Mouse (Mus musculus) CD4-positive, CD25-positive, alpha-beta regulatory T cell, adult 4 months (primary cell): ENCODE measurements around the gene Cep41. TPM values are rescaled to one million over a fixed set of nuclear protein-coding genes. Genes with fewer than 3 reads are reported as not detected.

ENCODE experiments used
- ATAC-seq: one replicate; pipeline ENCODE4 v1.8.0; 2017
- polyA plus RNA-seq, 2 experiments: library from polyadenylated mRNA; unstranded; fragments of 100-300 nt; shearing (Covaris generic); gene quantifications; one replicate each; pipeline ENCODE4 v1.2.1; 2017

Cep41 gene
- polyA plus RNA-seq, 2 experiments from 2014 or later: 11.3 to 12.6 TPM

GRCm38 (mm10) chr6:30671696-30672095, 21.9 kb downstream of the Cep41 start:
- peak; percentile 43 for ATAC-seq

DNA sequence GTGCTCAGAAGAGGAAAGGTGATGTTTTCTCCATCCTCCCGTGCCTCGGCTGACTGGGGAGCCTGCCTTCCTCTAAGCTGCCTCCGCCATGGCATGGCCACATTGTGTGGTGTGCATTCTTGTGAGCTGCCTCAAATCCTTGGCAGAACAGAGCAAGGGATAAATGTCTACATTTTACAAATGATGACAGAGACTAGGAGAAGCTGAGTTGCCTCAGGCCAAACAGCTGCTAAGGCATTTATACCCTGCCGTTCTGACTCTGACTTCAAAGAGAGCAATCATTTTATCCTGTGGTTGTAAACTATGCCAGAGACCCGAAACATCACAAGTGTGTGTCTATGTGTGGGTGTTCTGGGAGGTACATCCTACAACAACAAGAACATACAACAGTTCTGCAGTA, 26.0 kb downstream of the Cep41 start:
- ATAC-seq: no peak

DNA sequence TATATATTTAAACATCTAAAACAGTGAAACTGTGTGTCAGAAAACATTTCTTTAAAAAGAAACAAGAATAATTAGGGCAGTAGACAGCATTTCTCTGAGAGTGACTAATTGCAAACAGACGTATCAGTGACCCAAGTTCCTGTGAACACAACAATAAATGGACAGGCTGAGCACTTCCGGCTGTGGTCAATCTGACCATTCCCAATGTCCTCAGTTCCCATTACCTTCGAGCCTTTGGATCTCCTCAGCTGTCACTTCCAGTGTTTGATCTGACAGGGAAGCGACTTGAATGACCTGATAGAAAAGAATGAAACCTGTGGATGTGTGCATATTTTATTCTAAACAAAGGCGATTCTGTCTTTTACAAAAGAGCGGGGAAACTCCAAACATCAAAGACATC, 27.5 kb downstream of the Cep41 start:
- no peak for ATAC-seq

DNA sequence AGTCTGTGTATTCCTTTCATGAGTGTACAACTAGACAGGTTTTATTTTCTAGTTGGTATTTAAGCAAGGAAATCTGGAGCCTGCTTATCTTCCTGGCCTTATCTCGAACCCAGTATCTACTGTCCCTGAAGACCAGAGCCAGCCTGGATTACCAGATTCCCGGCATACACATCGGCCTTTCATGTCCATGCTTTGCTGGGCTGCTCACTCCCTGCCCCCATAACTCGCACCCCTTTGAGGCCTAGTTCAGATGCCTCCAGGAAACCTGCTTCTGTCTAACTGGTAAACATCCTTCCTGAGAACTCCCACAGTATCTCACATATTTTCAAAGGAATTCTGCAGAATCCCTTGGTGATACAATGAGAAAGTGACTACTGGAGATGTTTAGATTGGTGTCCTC, 28.3 kb downstream of the Cep41 start:
- ATAC-seq: no peak

- no peak for ATAC-seq
These were observed 28.8 kb downstream of the Cep41 start for GRCm38 (mm10) chr6:30664776-30665175.

DNA sequence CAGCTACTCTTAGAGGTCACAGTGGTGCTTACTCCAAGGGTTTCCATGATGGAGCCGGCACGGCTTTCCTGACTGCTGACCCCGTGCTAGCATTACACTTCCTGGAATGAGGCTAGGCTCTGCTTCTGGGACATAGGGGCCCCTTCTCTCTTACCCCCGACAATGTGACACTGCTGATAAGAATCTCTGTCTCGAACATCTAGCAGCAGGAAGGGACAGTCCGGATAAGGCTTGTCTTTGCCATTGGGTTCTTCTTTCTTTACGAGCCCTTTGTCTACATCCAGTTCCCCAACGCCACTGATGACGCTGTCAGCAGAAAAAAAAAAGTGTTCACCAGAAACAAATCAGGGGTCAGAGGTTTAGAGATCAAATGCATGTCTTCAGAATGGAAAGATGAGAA, 34.9 kb downstream of the Cep41 start:
- ATAC-seq: no peak

DNA sequence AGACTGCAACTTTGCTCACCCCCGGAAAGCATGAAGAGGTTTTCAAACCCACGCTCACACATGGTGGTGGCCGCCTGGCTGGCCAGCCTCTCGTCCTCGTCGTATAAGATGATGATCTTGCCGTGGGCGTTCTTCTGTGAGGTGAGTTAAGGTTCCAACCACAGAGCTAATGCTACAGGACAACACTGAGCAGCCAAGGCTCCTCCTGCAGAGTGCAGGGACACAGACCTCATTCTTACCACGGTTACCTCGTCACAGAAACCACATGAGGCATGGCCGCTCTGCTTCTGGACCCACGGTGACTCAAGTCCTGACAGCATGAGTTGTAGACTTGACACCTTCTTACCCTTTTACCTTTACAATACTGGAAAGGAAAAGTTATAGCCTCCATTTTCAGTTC, 36.3 kb downstream of the Cep41 start:
- peak; percentile 70 for ATAC-seq

DNA sequence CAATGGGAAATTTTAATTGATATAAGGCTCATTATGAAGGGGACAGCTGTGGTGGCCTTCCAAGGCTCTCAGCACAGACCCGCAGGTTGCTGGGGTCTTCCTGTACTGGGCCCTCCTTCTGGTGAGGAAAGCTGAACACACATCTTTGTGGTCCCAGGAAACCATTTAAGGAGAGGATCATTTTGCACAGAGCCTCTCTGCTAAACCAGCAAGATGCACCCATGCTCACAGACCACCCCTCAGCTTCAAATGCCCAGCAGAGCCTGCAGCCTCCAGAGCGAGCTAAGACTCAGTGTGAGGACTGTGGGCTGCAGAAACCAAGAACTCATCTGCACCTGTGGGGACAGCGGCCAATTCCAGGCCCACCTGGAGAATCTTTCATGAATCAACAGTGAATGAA, 38.6 kb downstream of the Cep41 start:
- no peak for ATAC-seq

- no peak for ATAC-seq
These were observed 39.1 kb downstream of the Cep41 start for GRCm38 (mm10) chr6:30654402-30654859.

DNA sequence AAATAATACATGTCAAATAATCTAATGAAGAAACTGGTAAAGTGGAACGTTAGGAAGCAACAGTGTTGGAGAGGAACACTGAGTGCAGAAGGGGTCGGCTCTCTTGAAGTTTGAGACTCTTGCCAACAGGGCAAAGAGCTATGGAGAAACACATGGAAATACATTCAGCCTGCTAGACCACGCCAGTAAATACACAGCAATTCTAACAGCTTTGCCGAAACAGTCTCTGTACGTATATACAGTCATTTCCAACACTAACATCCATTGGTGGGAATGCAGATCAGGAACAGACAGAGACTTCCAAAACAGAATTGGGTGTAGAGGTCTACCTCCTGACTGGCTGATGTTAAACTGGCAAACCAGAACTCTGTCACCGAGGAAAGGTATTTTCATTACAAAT, 40.0 kb downstream of the Cep41 start:
- no peak for ATAC-seq

- no peak for ATAC-seq
These were observed 40.9 kb downstream of the Cep41 start for GRCm38 (mm10) chr6:30652425-30653188.

DNA sequence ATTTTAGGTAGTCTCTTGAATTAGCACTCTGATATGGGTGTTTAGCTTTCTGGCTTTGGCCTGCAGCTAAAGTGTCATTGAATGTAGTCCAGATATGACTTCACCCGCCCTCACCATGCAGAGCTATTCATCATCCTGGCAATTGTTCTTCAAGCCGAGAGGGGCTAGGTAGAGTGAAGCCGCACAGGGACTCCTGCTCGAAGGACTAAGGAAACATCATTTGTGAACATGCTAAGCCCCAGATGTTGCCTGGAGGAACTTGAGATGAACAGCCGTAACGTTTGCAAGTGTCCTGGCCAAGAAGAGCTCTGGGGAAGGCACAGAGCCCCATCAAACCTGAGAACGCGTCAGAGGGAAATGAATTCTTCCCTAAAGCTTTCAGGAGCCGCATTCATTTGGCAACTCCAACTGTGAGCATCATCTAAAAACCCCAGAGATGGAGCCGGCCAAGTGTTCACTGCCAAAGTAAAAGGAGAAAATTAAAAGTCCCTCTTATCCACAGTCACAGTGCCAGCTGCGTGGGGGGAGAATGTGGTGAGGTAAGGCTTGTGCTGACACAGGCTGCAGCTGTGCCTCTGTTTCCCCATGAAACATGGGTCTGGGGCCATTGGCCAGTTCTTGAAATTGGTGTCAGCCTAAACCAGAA, 43.8 kb downstream of the Cep41 start:
- no peak for ATAC-seq

DNA sequence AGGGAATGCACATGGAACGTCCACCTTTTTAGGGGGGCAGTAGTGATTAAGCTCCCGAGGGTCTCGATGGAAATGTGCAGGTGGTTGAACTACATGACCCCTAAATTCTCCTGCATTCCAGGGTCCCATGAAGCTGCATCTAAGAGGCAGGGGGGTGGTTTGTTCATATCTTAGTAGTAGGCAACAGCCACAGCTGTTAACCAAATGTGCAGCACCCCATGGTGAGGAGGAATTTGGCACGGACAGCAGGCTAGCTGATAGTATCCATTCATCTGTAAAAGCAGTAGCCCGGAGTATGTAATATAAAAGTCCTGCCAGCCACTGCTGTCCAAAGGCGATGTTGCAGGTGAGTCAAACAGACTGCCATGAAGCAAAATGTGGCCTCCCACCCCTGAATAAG, 48.2 kb downstream of the Cep41 start:
- ATAC-seq: no peak

GRCm38 (mm10) chr6:30644462-30644861, 49.1 kb downstream of the Cep41 start:
- ATAC-seq: no peak

DNA sequence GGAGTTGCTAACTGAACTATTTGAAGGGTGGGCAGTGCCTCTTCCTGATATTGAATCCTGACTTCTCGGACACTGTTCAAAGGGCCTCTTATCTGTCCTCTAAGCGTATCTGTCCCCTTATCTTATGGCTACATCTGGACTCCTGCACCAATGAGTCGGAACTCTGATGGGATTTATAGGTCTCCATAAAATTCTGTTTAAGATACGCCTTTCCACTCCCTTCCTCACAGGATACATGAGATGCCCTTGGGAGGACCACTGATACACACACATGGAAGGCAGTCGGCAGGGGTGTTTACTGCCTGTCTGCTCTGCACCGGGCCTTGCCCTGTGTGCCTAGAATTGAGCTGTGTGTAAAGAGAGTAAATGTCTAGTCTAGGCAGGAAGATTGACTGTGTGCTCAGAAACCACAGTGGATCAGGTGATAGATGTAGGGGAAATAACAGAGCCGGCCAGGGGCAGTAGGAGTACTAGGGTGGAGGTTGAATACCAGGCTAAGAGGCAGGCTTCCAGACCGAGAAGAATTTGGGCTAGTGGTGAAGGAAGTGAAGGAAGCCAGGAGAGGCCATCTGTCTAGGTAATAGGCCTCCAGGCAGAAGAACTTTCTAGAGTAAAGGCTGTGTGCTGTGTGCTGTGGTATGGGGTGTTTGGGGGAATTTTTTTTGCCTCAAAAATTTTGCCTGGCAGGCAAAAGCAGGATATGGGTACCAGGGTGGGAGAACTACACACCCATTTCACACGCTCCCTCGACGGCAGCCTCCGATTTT, 49.7 kb downstream of the Cep41 start:
- ATAC-seq: no peak

GRCm38 (mm10) chr6:30638674-30639268, 54.8 kb downstream of the Cep41 start, which contains the start of gene Cpa1:
Gene Cpa1, plus strand, starts transcription at chr6:30639218.
- no peak for ATAC-seq

DNA sequence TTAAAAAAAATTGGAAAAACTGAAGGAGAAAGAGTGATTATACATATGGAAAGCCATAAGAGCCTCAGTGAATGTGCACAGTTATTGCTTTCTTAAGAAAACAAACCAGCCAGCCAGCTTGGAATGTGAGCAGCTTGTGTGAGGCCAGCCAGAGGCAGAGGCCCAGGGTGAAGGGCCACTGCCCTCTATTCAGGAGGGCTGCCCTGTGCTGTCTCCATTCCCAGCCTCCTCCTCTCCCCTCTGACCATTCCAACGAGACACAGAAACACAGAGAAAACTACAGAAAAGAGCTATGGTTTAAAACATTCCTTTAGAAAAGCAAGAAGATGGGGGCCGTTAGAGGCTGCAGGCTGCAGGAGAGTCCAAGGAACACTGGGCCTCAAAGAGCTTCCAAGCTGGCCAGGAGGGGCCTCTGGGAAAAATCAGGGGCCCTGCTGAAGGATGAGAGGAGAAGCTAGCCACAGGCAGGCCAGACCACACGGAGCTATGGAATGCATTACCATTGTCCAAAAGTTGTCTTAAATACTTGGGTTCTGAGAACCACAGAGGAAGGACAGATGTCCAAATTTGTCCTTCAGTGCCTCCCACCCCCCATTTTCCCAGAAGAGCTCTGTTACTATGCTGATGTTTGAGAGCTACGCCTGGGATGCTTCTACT, 57.2 kb downstream of the Cep41 start:
- ATAC-seq: no peak

GRCm38 (mm10) chr6:30635361-30635862, 58.1 kb downstream of the Cep41 start:
- no peak for ATAC-seq

DNA sequence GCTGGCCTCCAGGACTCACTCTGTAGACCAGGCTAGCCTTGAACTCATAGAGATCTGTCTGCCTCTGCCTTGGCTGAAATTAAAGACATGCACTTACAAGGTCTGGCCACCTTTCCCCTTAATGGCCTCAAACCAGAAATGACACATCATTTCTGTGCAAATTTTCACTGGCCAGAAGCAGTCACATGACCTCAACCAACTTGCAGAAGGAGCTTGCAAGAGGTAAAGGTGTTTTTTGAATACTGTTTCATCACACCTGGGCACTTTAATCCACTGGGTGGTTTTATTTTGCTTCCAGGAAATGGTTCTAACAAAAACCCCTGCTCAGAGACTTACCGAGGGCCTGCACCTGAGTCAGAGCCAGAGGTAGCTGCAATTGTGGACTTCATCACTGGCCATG, 63.6 kb downstream of the Cep41 start:
- ATAC-seq: no peak

GRCm38 (mm10) chr6:30628152-30628551, 65.4 kb downstream of the Cep41 start:
- ATAC-seq: no peak

DNA sequence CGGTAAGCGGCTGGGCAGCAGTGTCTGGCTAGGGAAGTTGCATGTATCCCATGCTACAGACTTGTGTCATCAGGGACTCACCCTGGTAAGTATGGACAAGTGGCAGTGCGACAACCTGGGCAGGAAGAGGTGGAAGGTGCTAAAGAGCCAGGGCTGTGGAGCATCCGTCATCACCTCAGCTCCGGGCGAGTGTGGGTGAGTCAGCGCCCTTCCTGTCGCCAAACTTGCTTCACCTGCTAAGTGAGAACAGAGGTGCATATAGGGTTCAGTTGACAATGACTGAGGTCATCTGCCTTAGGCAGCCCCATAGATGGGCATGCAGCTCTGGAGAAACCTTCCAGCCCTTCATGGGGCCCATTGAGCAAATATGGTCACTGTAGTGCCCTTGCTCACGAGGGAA, 68.8 kb downstream of the Cep41 start:
- ATAC-seq: no peak

- no peak for ATAC-seq
These were observed 71.6 kb downstream of the Cep41 start for GRCm38 (mm10) chr6:30621986-30622389.
